Mouse (Mus musculus): ENCODE measurements around the gene Pink1.

DNA sequence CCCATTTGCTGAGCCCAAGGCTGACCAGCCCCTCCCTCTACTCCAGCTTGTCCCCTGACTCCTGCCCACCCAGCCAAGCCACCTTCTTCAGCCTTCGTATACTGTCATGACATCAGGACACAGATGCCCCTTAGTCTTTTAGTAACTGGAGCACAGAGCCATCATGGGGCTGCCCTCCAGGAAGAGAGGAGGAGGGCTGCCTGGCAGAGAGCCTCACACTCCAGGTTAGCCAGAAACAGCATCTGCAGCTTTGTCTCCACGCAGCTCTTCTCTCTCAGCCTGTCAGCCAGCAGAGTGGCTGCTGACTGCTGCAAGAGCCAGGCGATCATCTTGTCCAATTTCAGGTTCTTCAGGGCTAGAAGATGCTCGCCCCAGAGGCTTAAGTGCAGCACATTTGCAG lies 12.3 kb downstream of the Pink1 start:
- TF ChIP-seq EP300 (IDR thresholded peaks at IDR 0.05; ENCODE audit: low read depth) (no peak), CTCF (IDR thresholded peaks at IDR 0.05; ENCODE audit: low read depth) (no peak)

Data from heart, postnatal 0 days (tissue).